Mouse (Mus musculus) embryonic fibroblast, embryonic 13.5 days (primary cell): ENCODE measurements around the gene Ptchd4. TPM values are rescaled to one million over a fixed set of nuclear protein-coding genes. Genes with fewer than 3 reads are reported as not detected.
A peak's percentile ranks its signal among the peaks of the same experiment; 100 is the strongest.

ENCODE experiments used
- H3K27ac ChIP-seq: 2 replicates; pipeline ENCODE4 v1.5.1; 2012; ENCODE audit warnings: low read length, control low read depth, inconsistent platforms; ENCODE audit not compliant: insufficient read depth
- H3K4me1 ChIP-seq: 2 replicates; pipeline ENCODE4 v1.6.1; 2011; ENCODE audit warnings: low read length; ENCODE audit not compliant: control insufficient read depth, insufficient read depth
- H3K4me3 ChIP-seq: 2 replicates; pipeline ENCODE4 v1.5.1; 2011; ENCODE audit warnings: mild to moderate bottlenecking, control low read depth, low read length; ENCODE audit not compliant: insufficient read depth
- CTCF ChIP-seq: IDR thresholded peaks from 2 replicates; pipeline ENCODE4 v1.5.1; 2011; ENCODE audit warnings: mild to moderate bottlenecking, control low read depth, low read length, moderate library complexity, borderline replicate concordance; ENCODE audit not compliant: insufficient read depth
- POLR2A ChIP-seq: IDR thresholded peaks from 2 replicates; pipeline ENCODE4 v1.6.1; 2011; ENCODE audit warnings: low read depth, mild to moderate bottlenecking, control low read depth, low read length, moderate library complexity
- polyA plus RNA-seq: library from polyadenylated mRNA; stranded (reverse); fragments of >200 nt; gene quantifications from 2 replicates; pipeline ENCODE4 v1.2.4, GENCODE M21; 2011; ENCODE audit warnings: low read depth; ENCODE audit not compliant: missing spikeins, insufficient read length

Gene Ptchd4
- polyA plus RNA-seq, 1 experiment: 4.8 TPM

DNA sequence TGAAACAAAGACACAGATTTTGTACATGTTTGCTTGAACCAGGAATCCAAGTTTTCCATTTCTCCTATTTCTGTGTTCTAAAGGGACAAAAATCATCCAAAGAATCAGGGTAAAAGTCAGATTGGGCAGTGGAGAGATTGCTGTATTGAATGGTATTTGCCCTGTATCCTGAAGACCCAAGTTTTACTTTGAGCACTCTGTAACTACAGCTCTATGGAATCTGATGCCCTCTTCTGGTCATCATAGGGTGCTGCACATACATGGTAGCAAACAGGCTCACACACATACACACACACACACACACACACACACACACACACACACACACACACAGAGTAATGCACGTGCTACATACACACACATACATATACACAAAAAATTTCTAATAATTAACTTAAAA, 8.7 kb upstream of the Ptchd4 start:
- Histone ChIP-seq H3K4me3 (no peak overlapping the region), H3K4me1 (no peaks in the 10 kb centered on the region), H3K27ac (no peak overlapping the region)
- TF ChIP-seq POLR2A (no peak), CTCF (no peak)

DNA sequence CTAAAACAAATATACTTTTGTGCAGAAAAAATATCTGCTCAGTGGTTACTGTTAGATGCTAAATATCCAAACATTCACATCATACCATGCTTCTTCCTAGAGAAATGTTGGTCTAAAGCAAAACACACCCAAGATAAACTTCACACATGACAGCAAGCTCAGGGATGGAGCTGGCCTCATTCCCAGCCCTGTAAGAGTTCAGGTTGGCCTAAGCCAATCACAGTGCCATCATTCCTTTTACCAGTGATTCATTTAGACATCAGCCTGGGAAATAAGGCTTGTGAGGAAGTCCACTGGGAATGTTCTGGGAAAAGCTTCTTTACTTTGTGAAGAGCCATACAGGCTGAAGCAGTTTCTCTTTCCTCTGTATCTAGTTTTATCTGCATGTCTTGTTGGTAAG, 5.6 kb upstream of the Ptchd4 start:
- Histone ChIP-seq H3K4me3 (no peak overlapping the region), H3K4me1 (peaks cover 2% of the 10 kb centered on the region), H3K27ac (no peak overlapping the region)
- TF ChIP-seq POLR2A (no peak), CTCF (no peak)

- peak overlapping the region; percentile 59 for H3K4me3 ChIP-seq
- H3K4me1 ChIP-seq: peaks cover 5% of the 10 kb centered on the region
- TF ChIP-seq CTCF (no peak), POLR2A (no peak)
- H3K27ac ChIP-seq: no peak overlapping the region
Measured at GRCm38 (mm10) chr17:42316612-42316982, 850 bp downstream of the Ptchd4 start.

GRCm38 (mm10) chr17:42335787-42336186, 20.0 kb downstream of the Ptchd4 start:
- TF ChIP-seq POLR2A (no peak), CTCF (no peak)
- Histone ChIP-seq H3K4me3 (no peak overlapping the region), H3K4me1 (no peaks in the 10 kb centered on the region), H3K27ac (no peak overlapping the region)

DNA sequence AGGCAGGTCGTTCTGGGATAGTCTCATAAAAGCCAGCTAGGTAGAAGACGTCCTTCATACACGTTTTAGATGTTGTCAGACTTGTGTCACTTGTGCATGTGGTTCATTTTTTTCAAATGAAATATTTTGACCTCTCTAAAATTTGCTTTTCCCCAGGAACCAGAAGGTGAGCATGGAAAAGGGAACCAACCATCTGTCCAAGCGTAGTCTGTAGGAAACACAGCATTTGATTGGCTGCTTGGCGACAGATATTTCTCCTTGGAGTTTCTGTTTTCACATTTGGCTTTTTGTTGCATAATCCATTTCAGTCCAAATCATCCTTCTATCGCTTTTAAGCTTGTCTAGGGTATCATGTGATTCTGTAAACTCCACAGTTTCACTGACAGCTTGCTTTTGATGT, 20.8 kb downstream of the Ptchd4 start:
- TF ChIP-seq POLR2A (no peak), CTCF (no peak)
- H3K27ac ChIP-seq: no peak overlapping the region
- no peak overlapping the region for H3K4me3 ChIP-seq
- no peaks in the 10 kb centered on the region for H3K4me1 ChIP-seq

GRCm38 (mm10) chr17:42346027-42346426, 30.3 kb downstream of the Ptchd4 start:
- TF ChIP-seq CTCF (no peak), POLR2A (no peak)
- no peak overlapping the region for H3K27ac ChIP-seq
- no peaks in the 10 kb centered on the region for H3K4me1 ChIP-seq
- no peak overlapping the region for H3K4me3 ChIP-seq

DNA sequence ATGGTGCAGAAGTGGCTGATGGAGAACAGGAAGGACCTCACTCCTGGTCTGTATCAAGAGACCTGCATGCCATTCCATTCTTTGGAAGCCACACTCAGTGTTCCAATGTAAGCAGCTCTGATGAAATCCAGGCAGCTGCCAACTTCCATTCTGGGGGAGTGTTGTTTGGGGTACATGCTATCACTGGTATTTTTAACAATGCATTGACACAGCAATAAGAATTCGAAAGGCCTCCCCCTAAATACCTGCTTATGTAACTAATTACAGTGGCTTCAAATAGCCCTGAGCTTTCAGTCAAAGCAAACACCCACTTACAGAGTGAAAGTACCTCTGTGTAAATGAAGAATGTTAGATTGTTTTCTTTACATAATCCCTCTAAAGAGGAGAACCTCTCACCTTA, 42.7 kb downstream of the Ptchd4 start:
- H3K27ac ChIP-seq: no peak overlapping the region
- H3K4me1 ChIP-seq: no peaks in the 10 kb centered on the region
- TF ChIP-seq POLR2A (no peak), CTCF (no peak)
- H3K4me3 ChIP-seq: no peak overlapping the region

- TF ChIP-seq CTCF (no peak), POLR2A (no peak)
- Histone ChIP-seq H3K4me1 (no peaks in the 10 kb centered on the region), H3K27ac (no peak overlapping the region), H3K4me3 (no peak overlapping the region)
Measured at GRCm38 (mm10) chr17:42363085-42363710, 47.5 kb downstream of the Ptchd4 start.

- no peak for TF ChIP-seq POLR2A
- TF ChIP-seq CTCF: no peak
- Histone ChIP-seq H3K4me1 (no peaks in the 10 kb centered on the region), H3K27ac (no peak overlapping the region), H3K4me3 (no peak overlapping the region)
Measured at GRCm38 (mm10) chr17:42364716-42365115, 49.0 kb downstream of the Ptchd4 start.

- H3K4me3 ChIP-seq: no peak overlapping the region
Measured at GRCm38 (mm10) chr17:42374881-42375280, 59.1 kb downstream of the Ptchd4 start.

More at GRCm38 (mm10) chr17:42374881-42375280, 59.1 kb downstream of the Ptchd4 start:
- H3K27ac ChIP-seq: no peak overlapping the region
- no peaks in the 10 kb centered on the region; the same call in 1 of the 2 replicates for H3K4me1 ChIP-seq
- TF ChIP-seq POLR2A (no peak), CTCF (no peak)
